Mouse (Mus musculus): ENCODE measurements at regions not wholly inside any gene's neighbourhood (a gene's known extent, or its start where the extent isn't known, plus 50 kb on each side); places are given as distances from the start of the nearest gene placed in this dataset.

- Histone ChIP-seq H3K9ac (ENCODE audit: low read length) (no peak overlapping the region), H3K4me1 (ENCODE audit: control insufficient read depth, insufficient read depth, low read length) (no peaks in the 10 kb centered on the region), H3K4me3 (ENCODE audit: low read depth, low read length) (no peak overlapping the region), H3K9me3 (replicated peaks; ENCODE audit: control insufficient read depth, low read length) (no peaks in the 10 kb centered on the region), H3K4me2 (ENCODE audit: low read length) (no peak overlapping the region), H3K27ac (ENCODE audit: low read depth, low read length) (no peak overlapping the region), H3K36me3 (ENCODE audit: control insufficient read depth, insufficient read depth, low read length) (no peaks in the 10 kb centered on the region), H3K27me3 (replicated peaks; ENCODE audit: control insufficient read depth, insufficient read depth, low read length) (no peaks in the 10 kb centered on the region)
- DNase-seq (ENCODE audit: low spot score), result no peak
- ATAC-seq, result no peak
- 90% methylated on average over 6 of the region's 6 CpGs for whole genome bisulfite sequencing
Measured at GRCm38 (mm10) chr14:105435343-105435742, 177.0 kb downstream of the Ndfip2 start.

- Histone ChIP-seq H3K36me3 (ENCODE audit: control insufficient read depth, insufficient read depth, low read length) (no peaks in the 10 kb centered on the region), H3K27ac (ENCODE audit: low read depth, low read length) (no peak overlapping the region), H3K4me1 (ENCODE audit: control insufficient read depth, insufficient read depth, low read length) (no peaks in the 10 kb centered on the region), H3K4me3 (ENCODE audit: low read depth, low read length) (no peak overlapping the region), H3K9me3 (replicated peaks; ENCODE audit: control insufficient read depth, low read length) (no peaks in the 10 kb centered on the region), H3K27me3 (replicated peaks; ENCODE audit: control insufficient read depth, insufficient read depth, low read length) (no peaks in the 10 kb centered on the region), H3K9ac (ENCODE audit: low read length) (no peak overlapping the region), H3K4me2 (ENCODE audit: low read length) (no peak overlapping the region)
- ATAC-seq, result no peak
- no peak for DNase-seq (ENCODE audit: low spot score)
- WGBS, result 92% methylated on average over 2 of the region's 2 CpGs
Measured at GRCm38 (mm10) chr14:105433456-105433855, 175.1 kb downstream of the Ndfip2 start.

DNA sequence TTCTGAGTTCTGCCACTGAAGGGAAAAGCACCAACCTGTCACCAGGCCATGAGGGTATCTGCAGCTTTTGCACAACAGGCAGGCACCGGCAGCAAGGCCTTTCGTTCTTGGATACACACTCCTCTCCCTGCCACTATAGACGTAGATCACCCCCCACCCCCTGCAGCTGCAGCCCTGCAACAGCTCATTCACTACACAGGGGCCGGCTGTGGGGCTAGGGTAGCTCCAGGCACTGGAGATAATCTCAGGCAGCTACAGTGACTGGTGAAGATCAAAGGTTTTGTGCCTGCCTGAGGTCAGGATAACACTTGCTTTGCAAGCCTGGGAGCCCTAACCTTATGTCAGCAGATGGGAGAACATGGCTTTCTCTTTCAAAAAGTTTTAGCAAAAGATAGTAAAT, 174.3 kb downstream of the Ndfip2 start:
- WGBS, result under 1% methylated on average over 4 of the region's 4 CpGs
- no peak overlapping the region for H3K27ac ChIP-seq (ENCODE audit: low read depth, low read length)
- peak; percentile 3 for DNase-seq (ENCODE audit: low spot score)

DNA sequence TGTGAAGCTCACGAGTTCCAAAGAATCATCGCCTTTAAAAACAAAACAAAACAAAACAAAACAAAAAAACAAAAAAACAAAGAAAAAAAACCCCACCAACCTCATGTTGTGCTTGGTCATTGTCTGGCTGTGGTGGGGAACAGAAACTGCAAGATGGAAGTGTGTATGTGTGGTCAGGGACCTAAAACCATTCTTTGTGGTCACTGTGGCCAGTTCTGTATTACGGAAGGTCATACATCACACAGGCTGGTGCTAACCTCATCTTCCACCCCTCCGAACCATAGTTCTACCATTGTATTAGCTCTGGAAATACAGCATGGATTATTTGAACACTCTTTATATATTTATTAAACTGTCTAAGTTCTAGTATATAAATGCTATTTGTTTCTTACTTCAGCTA, 173.2 kb downstream of the Ndfip2 start:
- Histone ChIP-seq H3K4me2 (ENCODE audit: low read length) (no peak overlapping the region), H3K9ac (ENCODE audit: low read length) (no peak overlapping the region), H3K36me3 (ENCODE audit: control insufficient read depth, insufficient read depth, low read length) (no peaks in the 10 kb centered on the region), H3K9me3 (replicated peaks; ENCODE audit: control insufficient read depth, low read length) (no peaks in the 10 kb centered on the region), H3K27me3 (replicated peaks; ENCODE audit: control insufficient read depth, insufficient read depth, low read length) (no peaks in the 10 kb centered on the region), H3K4me1 (ENCODE audit: control insufficient read depth, insufficient read depth, low read length) (no peaks in the 10 kb centered on the region), H3K4me3 (ENCODE audit: low read depth, low read length) (no peak overlapping the region), H3K27ac (ENCODE audit: low read depth, low read length) (no peak overlapping the region)
- no peak for ATAC-seq
- DNase-seq (ENCODE audit: low spot score), result no peak
- WGBS, result 95% methylated on average over 4 of the region's 4 CpGs

More for the DNA sequence above, 174.3 kb downstream of the Ndfip2 start:
- H3K27me3 ChIP-seq (replicated peaks; ENCODE audit: control insufficient read depth, insufficient read depth, low read length), result no peaks in the 10 kb centered on the region
- H3K9ac ChIP-seq (ENCODE audit: low read length), result no peak overlapping the region
- no peaks in the 10 kb centered on the region for H3K9me3 ChIP-seq (replicated peaks; ENCODE audit: control insufficient read depth, low read length)
- H3K4me3 ChIP-seq (ENCODE audit: low read depth, low read length), result no peak overlapping the region
- H3K4me1 ChIP-seq (ENCODE audit: control insufficient read depth, insufficient read depth, low read length), result no peaks in the 10 kb centered on the region
- no peaks in the 10 kb centered on the region for H3K36me3 ChIP-seq (ENCODE audit: control insufficient read depth, insufficient read depth, low read length)
- no peak for ATAC-seq
- no peak overlapping the region for H3K4me2 ChIP-seq (ENCODE audit: low read length)

DNA sequence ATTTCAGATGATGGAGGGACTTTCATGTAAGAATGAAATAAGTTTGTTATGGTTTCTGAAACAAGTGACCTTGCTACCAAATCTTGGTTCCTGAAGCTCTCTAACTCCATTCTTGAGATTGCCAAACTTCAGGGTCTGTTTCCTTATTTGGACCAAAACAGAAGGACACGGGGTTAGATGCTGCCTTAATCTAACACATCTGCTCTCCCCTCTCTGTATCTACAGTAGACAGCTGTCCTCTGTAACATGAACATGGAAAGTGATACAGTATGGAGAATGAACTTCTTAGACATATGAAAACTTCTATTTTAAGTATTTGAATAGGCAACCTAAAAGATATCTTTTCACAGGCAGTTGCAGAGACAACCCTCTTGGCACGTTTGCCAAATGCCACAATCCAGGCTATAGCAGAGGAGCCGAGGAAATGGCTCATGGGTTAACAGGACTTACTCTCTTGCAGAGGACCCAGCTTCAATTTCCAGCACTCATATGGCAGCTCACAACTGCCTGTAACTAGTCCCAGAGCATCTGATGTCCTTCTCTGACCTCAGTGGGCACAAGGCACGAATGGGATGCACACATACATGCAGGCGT, 171.4 kb downstream of the Ndfip2 start:
- Histone ChIP-seq H3K27me3 (replicated peaks; ENCODE audit: control insufficient read depth, insufficient read depth, low read length) (no peaks in the 10 kb centered on the region), H3K36me3 (ENCODE audit: control insufficient read depth, insufficient read depth, low read length) (no peaks in the 10 kb centered on the region), H3K4me1 (ENCODE audit: control insufficient read depth, insufficient read depth, low read length) (no peaks in the 10 kb centered on the region), H3K9ac (ENCODE audit: low read length) (no peak overlapping the region), H3K9me3 (replicated peaks; ENCODE audit: control insufficient read depth, low read length) (no peaks in the 10 kb centered on the region), H3K4me3 (ENCODE audit: low read depth, low read length) (no peak overlapping the region), H3K4me2 (ENCODE audit: low read length) (no peak overlapping the region), H3K27ac (ENCODE audit: low read depth, low read length) (no peak overlapping the region)
- 85% methylated on average over 5 of the region's 5 CpGs for WGBS
- DNase-seq (ENCODE audit: low spot score) (no peak), ATAC-seq (no peak)

- 14% methylated on average over 17 of the region's 17 CpGs for WGBS
- peak overlapping the region; percentile 7; the same call in 1 of the 2 replicates for H3K4me3 ChIP-seq (ENCODE audit: low read depth, low read length)
- DNase-seq (ENCODE audit: low spot score) (peak; percentile 52), ATAC-seq (peak; percentile 72)
- no peaks in the 10 kb centered on the region for H3K27me3 ChIP-seq (replicated peaks; ENCODE audit: control insufficient read depth, insufficient read depth, low read length)
- H3K9ac ChIP-seq (ENCODE audit: low read length), result no peak overlapping the region; the same call in 1 of the 2 replicates
- no peaks in the 10 kb centered on the region for H3K9me3 ChIP-seq (replicated peaks; ENCODE audit: control insufficient read depth, low read length)
- peak overlapping the region; percentile 38 for H3K4me2 ChIP-seq (ENCODE audit: low read length)
- no peaks in the 10 kb centered on the region for H3K4me1 ChIP-seq (ENCODE audit: control insufficient read depth, insufficient read depth, low read length)
- H3K36me3 ChIP-seq (ENCODE audit: control insufficient read depth, insufficient read depth, low read length), result no peaks in the 10 kb centered on the region
- no peak overlapping the region for H3K27ac ChIP-seq (ENCODE audit: low read depth, low read length)
Measured at GRCm38 (mm10) chr14:105427474-105427901, 169.1 kb downstream of the Ndfip2 start.

DNA sequence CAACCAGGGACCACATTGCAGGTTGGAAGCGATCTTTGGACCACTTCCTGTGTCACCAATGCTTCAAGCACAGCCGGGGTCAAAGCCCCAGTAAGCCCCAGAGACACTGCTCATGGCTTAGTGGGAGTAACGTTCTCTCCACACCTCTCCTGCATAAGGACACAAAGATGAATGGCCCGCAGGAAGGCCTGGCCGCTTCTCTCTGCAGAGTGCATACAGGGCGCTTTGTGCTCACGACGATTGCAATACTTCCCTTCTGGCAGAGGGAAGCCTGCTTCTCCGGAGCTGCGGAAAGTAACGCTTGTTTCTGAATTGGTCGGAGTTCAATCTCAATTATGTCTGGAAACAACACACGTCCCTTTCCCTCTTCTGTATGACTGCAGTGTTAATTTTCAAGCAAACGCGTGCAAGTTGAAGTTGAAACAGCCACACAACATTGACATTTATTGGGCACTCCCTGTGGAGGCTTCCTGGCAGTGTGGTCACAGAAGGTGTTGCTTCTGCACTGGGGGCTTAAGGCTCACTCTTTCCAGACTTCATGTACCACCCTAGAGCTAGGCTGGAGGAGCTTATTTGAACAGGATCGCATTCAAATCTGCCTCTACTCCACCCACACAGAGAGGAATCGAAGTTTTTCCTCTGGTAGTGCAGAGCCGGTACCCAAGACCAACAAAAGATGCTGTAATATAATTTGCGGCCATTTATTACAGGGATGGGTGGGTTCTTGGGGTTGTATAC, 168.4 kb downstream of the Ndfip2 start:
- Histone ChIP-seq H3K4me2 (ENCODE audit: low read length) (peak overlapping the region; percentile 38), H3K9ac (ENCODE audit: low read length) (no peak overlapping the region), H3K27ac (ENCODE audit: low read depth, low read length) (no peak overlapping the region), H3K27me3 (replicated peaks; ENCODE audit: control insufficient read depth, insufficient read depth, low read length) (no peaks in the 10 kb centered on the region), H3K4me1 (ENCODE audit: control insufficient read depth, insufficient read depth, low read length) (no peaks in the 10 kb centered on the region), H3K36me3 (ENCODE audit: control insufficient read depth, insufficient read depth, low read length) (no peaks in the 10 kb centered on the region), H3K4me3 (ENCODE audit: low read depth, low read length) (no peak overlapping the region), H3K9me3 (replicated peaks; ENCODE audit: control insufficient read depth, low read length) (no peaks in the 10 kb centered on the region)
- no peak for ATAC-seq
- peak; percentile 0 for DNase-seq (ENCODE audit: low spot score)
- 71% methylated on average over 19 of the region's 19 CpGs for WGBS

DNA sequence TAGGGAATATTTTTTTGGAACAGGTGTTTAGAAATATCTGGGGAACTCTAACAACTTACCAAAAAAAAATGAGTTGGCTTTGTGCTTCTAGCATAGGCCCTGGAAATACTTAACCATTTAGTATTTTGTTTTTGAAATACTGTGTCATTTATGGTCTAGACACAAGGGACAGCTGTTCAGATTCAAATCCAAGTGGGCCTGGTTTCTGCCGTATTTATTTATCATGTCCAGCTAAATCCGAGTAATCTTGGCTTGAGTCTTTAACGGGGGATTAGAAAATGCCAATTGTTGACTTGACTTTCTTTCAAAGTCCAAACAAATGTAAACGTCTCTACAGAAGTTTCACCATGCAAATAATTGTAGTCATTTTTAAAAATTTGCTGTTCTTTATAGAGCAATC, 159.6 kb downstream of the Ndfip2 start:
- Histone ChIP-seq H3K36me3 (ENCODE audit: control insufficient read depth, insufficient read depth, low read length) (no peaks in the 10 kb centered on the region), H3K4me2 (ENCODE audit: low read length) (no peak overlapping the region), H3K9ac (ENCODE audit: low read length) (no peak overlapping the region), H3K4me3 (ENCODE audit: low read depth, low read length) (no peak overlapping the region), H3K27ac (ENCODE audit: low read depth, low read length) (no peak overlapping the region), H3K27me3 (replicated peaks; ENCODE audit: control insufficient read depth, insufficient read depth, low read length) (no peaks in the 10 kb centered on the region), H3K9me3 (replicated peaks; ENCODE audit: control insufficient read depth, low read length) (no peaks in the 10 kb centered on the region), H3K4me1 (ENCODE audit: control insufficient read depth, insufficient read depth, low read length) (no peaks in the 10 kb centered on the region)
- ATAC-seq (no peak), DNase-seq (ENCODE audit: low spot score) (no peak)
- WGBS, result 53% methylated on average over 4 of the region's 4 CpGs

DNA sequence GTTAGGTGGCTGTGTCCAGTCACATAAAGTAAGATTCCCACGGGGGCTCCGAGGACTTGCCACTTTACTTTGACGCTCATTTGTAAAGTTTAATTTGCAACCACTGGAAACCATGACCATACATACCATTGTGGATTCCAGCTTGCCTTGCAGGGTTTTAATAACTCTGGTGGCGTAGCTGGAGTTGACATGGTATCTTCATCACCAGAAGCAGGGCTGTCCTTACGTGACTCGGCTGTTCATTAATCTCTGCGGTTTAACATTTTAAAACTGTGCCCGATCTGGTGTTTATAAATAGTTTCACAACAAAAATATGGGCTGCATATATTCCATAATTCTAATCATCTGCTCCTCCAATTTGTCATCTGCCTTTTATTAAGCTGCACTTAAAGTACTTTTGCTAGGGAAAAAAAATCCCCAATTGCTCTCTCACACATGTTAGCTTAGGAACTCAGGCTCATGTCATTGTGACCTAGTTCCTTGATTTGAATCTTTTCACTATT, 159.1 kb downstream of the Ndfip2 start:
- H3K4me2 ChIP-seq (ENCODE audit: low read length), result no peak overlapping the region
- no peaks in the 10 kb centered on the region for H3K4me1 ChIP-seq (ENCODE audit: control insufficient read depth, insufficient read depth, low read length)
- no peak for ATAC-seq
- WGBS, result 90% methylated on average over 8 of the region's 8 CpGs
- no peak overlapping the region for H3K27ac ChIP-seq (ENCODE audit: low read depth, low read length)
- no peak overlapping the region for H3K9ac ChIP-seq (ENCODE audit: low read length)
- H3K4me3 ChIP-seq (ENCODE audit: low read depth, low read length), result no peak overlapping the region
- H3K36me3 ChIP-seq (ENCODE audit: control insufficient read depth, insufficient read depth, low read length), result no peaks in the 10 kb centered on the region
- DNase-seq (ENCODE audit: low spot score), result no peak
- H3K27me3 ChIP-seq (replicated peaks; ENCODE audit: control insufficient read depth, insufficient read depth, low read length), result no peaks in the 10 kb centered on the region
- H3K9me3 ChIP-seq (replicated peaks; ENCODE audit: control insufficient read depth, low read length), result no peaks in the 10 kb centered on the region

Measured in forebrain, embryonic 14.5 days (tissue).